9 mouse cellular contexts compared by ENCODE assay signal in genomic region chr15:77359084-77359483, GRCm38 (mm10). TPM values are rescaled to one million over a fixed set of nuclear protein-coding genes. Genes with fewer than 3 reads are reported as not detected.
DNase-seq lines count a peak whose midpoint lies in the region; ATAC-seq and TF ChIP-seq lines count a peak whose summit lies in the region.
"Had no signal": no experiment of that assay in that cellular context is flagged by ENCODE, and none has a peak within 500 bp of the region (broad histone marks: within the 10 kb centered on the region; RNA-seq: fewer than 3 reads in every experiment).

No protein-coding gene starts in this region.

- H3K36me3 ChIP-seq in heart, embryonic 11.5 days (ENCODE audit: control insufficient read depth, insufficient read depth, low read length), result no peaks in the 10 kb centered on the region
- H3K36me3 ChIP-seq in ES-Bruce4 (ENCODE audit: control insufficient read depth, insufficient read depth, low read length, poor library complexity, severe bottlenecking), result no peaks in the 10 kb centered on the region
- no peaks in the 10 kb centered on the region for H3K36me3 ChIP-seq in hindbrain, embryonic 10.5 days
- H3K36me3 ChIP-seq in midbrain, embryonic 11.5 days (ENCODE audit: control insufficient read depth, insufficient read depth, low read length), result no peaks in the 10 kb centered on the region
- no peaks in the 10 kb centered on the region for H3K36me3 ChIP-seq in thymus, adult 2 months (ENCODE audit: control insufficient read depth, insufficient read depth, low read length)

- no peak for DNase-seq in heart, adult 18-20 months
- no peak for DNase-seq in hindbrain, embryonic 10.5 days (ENCODE audit: low spot score)
- DNase-seq in midbrain, embryonic 11.5 days (ENCODE audit: low spot score, missing footprints), result no peak
- no peak for DNase-seq in thymus, postnatal 4 days
- DNase-seq in ovary, adult 18-20 months (ENCODE audit: low spot score), result no peak
- no peak for DNase-seq in thymus, adult 2 months

- no peak for TF ChIP-seq POLR2A in ES-Bruce4 (IDR thresholded peaks at IDR 0.05; ENCODE audit: insufficient read depth, low read length)
- no peak for TF ChIP-seq POLR2A in thymus, adult 2 months (IDR thresholded peaks at IDR 0.05; ENCODE audit: control insufficient read depth, extremely low read depth, insufficient read depth, low read length, poor library complexity)

- H3K27ac ChIP-seq in heart, embryonic 11.5 days (ENCODE audit: low read depth, low read length), result no peak overlapping the region
- peak overlapping the region; percentile 80 for H3K27ac ChIP-seq in ES-Bruce4 (ENCODE audit: insufficient read depth, low read length)
- H3K27ac ChIP-seq in hindbrain, embryonic 10.5 days, result peak overlapping the region; percentile 91
- peak overlapping the region; percentile 10; the same call in 1 of the 2 replicates for H3K27ac ChIP-seq in midbrain, embryonic 11.5 days (ENCODE audit: low read depth, low read length)
- H3K27ac ChIP-seq in thymus, adult 2 months (ENCODE audit: control insufficient read depth, insufficient read depth, low read length), result no peak overlapping the region

- no peaks in the 10 kb centered on the region for H3K9me3 ChIP-seq in heart, embryonic 11.5 days (replicated peaks; ENCODE audit: control insufficient read depth, low read length)
- no peaks in the 10 kb centered on the region for H3K9me3 ChIP-seq in ES-Bruce4 (replicated peaks; ENCODE audit: control insufficient read depth, insufficient read depth, low read length, poor library complexity, severe bottlenecking)
- H3K9me3 ChIP-seq in hindbrain, embryonic 10.5 days, result no peaks in the 10 kb centered on the region
- no peaks in the 10 kb centered on the region for H3K9me3 ChIP-seq in midbrain, embryonic 11.5 days (ENCODE audit: control insufficient read depth, low read length)

- peak overlapping the region; percentile 25 for H3K4me3 ChIP-seq in heart, embryonic 11.5 days (ENCODE audit: low read depth, low read length)
- H3K4me3 ChIP-seq in ES-Bruce4 (ENCODE audit: low read depth, low read length), result peak overlapping the region; percentile 53
- H3K4me3 ChIP-seq in hindbrain, embryonic 10.5 days, result peak overlapping the region; percentile 45
- peak overlapping the region; percentile 26 for H3K4me3 ChIP-seq in midbrain, embryonic 11.5 days (ENCODE audit: low read depth, low read length)
- no peak overlapping the region for H3K4me3 ChIP-seq in thymus, adult 2 months (ENCODE audit: control insufficient read depth, insufficient read depth, low read length)

- H3K4me1 ChIP-seq in heart, embryonic 11.5 days (ENCODE audit: control insufficient read depth, insufficient read depth, low read length), result peaks cover 28% of the 10 kb centered on the region
- peaks cover 19% of the 10 kb centered on the region for H3K4me1 ChIP-seq in ES-Bruce4 (ENCODE audit: control insufficient read depth, insufficient read depth, low read length)
- peaks cover 77% of the 10 kb centered on the region for H3K4me1 ChIP-seq in hindbrain, embryonic 10.5 days (replicated peaks)
- peaks cover 41% of the 10 kb centered on the region for H3K4me1 ChIP-seq in midbrain, embryonic 11.5 days (ENCODE audit: control insufficient read depth, insufficient read depth, low read length)
- no peaks in the 10 kb centered on the region for H3K4me1 ChIP-seq in thymus, adult 2 months (replicated peaks; ENCODE audit: control insufficient read depth, insufficient read depth, low read length)

- no peaks in the 10 kb centered on the region for H3K27me3 ChIP-seq in heart, embryonic 11.5 days (ENCODE audit: control insufficient read depth, insufficient read depth, low read length)
- H3K27me3 ChIP-seq in ES-Bruce4 (ENCODE audit: control insufficient read depth, insufficient read depth, low read length, poor library complexity, severe bottlenecking), result no peaks in the 10 kb centered on the region
- no peaks in the 10 kb centered on the region for H3K27me3 ChIP-seq in hindbrain, embryonic 10.5 days (ENCODE audit: insufficient read depth, poor library complexity, severe bottlenecking)
- H3K27me3 ChIP-seq in midbrain, embryonic 11.5 days (ENCODE audit: control insufficient read depth, insufficient read depth, low read length), result no peaks in the 10 kb centered on the region
- H3K27me3 ChIP-seq in thymus, adult 2 months (ENCODE audit: control insufficient read depth, insufficient read depth, low read length), result no peaks in the 10 kb centered on the region

- WGBS in heart, embryonic 11.5 days (ENCODE audit: insufficient replicate concordance), result 31% methylated on average over 6 of the region's 6 CpGs
- WGBS in hindbrain, embryonic 10.5 days, result 6% methylated on average over 6 of the region's 6 CpGs
- 7% methylated on average over 6 of the region's 6 CpGs for WGBS in midbrain, embryonic 11.5 days
- 62% methylated on average over 6 of the region's 6 CpGs for WGBS in thymus, adult 2 months

- H3K4me2 ChIP-seq in heart, embryonic 11.5 days, result peak overlapping the region; percentile 64
- H3K4me2 ChIP-seq in midbrain, embryonic 11.5 days, result peak overlapping the region; percentile 53

- no peak for TF ChIP-seq EP300 in ES-Bruce4 (IDR thresholded peaks at IDR 0.05; ENCODE audit: insufficient read depth, low read depth, low read length)

- ATAC-seq in heart, embryonic 11.5 days (replicated peaks; ENCODE audit: insufficient number of reproducible peaks, low FRiP score, low TSS enrichment), result no peak
- ATAC-seq in midbrain, embryonic 11.5 days (ENCODE audit: low FRiP score), result peak; percentile 31

- H3K9ac ChIP-seq in heart, embryonic 11.5 days (ENCODE audit: low read depth, low read length), result peak overlapping the region; percentile 58
- H3K9ac ChIP-seq in ES-Bruce4 (ENCODE audit: low read depth, poor library complexity, severe bottlenecking), result no peak overlapping the region
- H3K9ac ChIP-seq in midbrain, embryonic 11.5 days (ENCODE audit: low read length), result peak overlapping the region; percentile 79

- no peak for TF ChIP-seq CTCF in ES-Bruce4 (IDR thresholded peaks at IDR 0.05; ENCODE audit: low read depth, low read length)
- no peak for TF ChIP-seq CTCF in thymus, adult 2 months (IDR thresholded peaks at IDR 0.05; ENCODE audit: borderline replicate concordance, control insufficient read depth, extremely low read depth, insufficient read depth, low read length, poor library complexity)

RNA-seq across cellular contexts. Expression of gene Apol7a, which starts 39.8 kb away (rescaled TPM):
- 0.13 TPM in 1 of 2 replicates, not detected in the other for polyA plus RNA-seq in heart, embryonic 11.5 days (2014; fragmentation: Nextera tagmentation; extraction: Ambion mirVana)
- total RNA-seq in heart, adult 18-20 months (2021), result under 1 TPM in 1 of 2 experiments, not detected in 1; 0.13 TPM
- polyA plus RNA-seq in ES-Bruce4 (2011; ENCODE audit: insufficient read depth, insufficient read length, low read depth, missing spikeins), result not detected in 2 replicates
- not detected in 2 replicates for polyA plus RNA-seq in hindbrain, embryonic 10.5 days (2016; fragmentation: Nextera tagmentation; extraction: Ambion mirVana)
- polyA plus RNA-seq in midbrain, embryonic 11.5 days (2014; fragmentation: Nextera tagmentation; extraction: Ambion mirVana), result not detected in 2 replicates
- polyA plus RNA-seq in thymus, adult 2 months (2012; rRNA removed), result 0.19 and 0.20 TPM in 2 replicates

RNA-seq across cellular contexts. Expression of gene Apol9a, which starts 51.9 kb away (rescaled TPM):
- polyA plus RNA-seq in heart, embryonic 11.5 days (2014; fragmentation: Nextera tagmentation; extraction: Ambion mirVana), result 0.23 and 0.52 TPM in 2 replicates
- under 1 TPM; 0.30 to 0.62 TPM for total RNA-seq in heart, adult 18-20 months (2021)
- polyA plus RNA-seq in ES-Bruce4 (2011; ENCODE audit: insufficient read depth, insufficient read length, low read depth, missing spikeins), result not detected in 2 replicates
- 0.04 TPM in 1 of 2 replicates, not detected in the other for polyA plus RNA-seq in hindbrain, embryonic 10.5 days (2016; fragmentation: Nextera tagmentation; extraction: Ambion mirVana)
- polyA plus RNA-seq in midbrain, embryonic 11.5 days (2014; fragmentation: Nextera tagmentation; extraction: Ambion mirVana), result not detected in 2 replicates
- 2.8 and 5.4 TPM in 2 replicates for polyA plus RNA-seq in thymus, adult 2 months (2012; rRNA removed)
- total RNA-seq: gastrocnemius, adult 18-20 months had no signal

RNA-seq across cellular contexts. Expression of gene Rbfox2, which starts 52.3 kb away (rescaled TPM):
- polyA plus RNA-seq in heart, embryonic 11.5 days (2014; fragmentation: Nextera tagmentation; extraction: Ambion mirVana), result 81.1 and 81.5 TPM in 2 replicates
- total RNA-seq in heart, adult 18-20 months (2021), result 10 to 100 TPM; 86.5 to 90.5 TPM
- 78.1 and 78.3 TPM in 2 replicates for polyA plus RNA-seq in ES-Bruce4 (2011; ENCODE audit: insufficient read depth, insufficient read length, low read depth, missing spikeins)
- 50.6 and 77.8 TPM in 2 replicates for polyA plus RNA-seq in hindbrain, embryonic 10.5 days (2016; fragmentation: Nextera tagmentation; extraction: Ambion mirVana)
- 73.2 and 79.9 TPM in 2 replicates for polyA plus RNA-seq in midbrain, embryonic 11.5 days (2014; fragmentation: Nextera tagmentation; extraction: Ambion mirVana)
- 13.4 and 20.5 TPM in 2 replicates for polyA plus RNA-seq in thymus, adult 2 months (2012; rRNA removed)

Comparison
In these comparisons a context has a peak if more than half of its experiments do, and no peak if none do; other contexts are left out.
1. H3K27ac ChIP-seq: peak in ES-Bruce4 (single experiment), hindbrain, embryonic 10.5 days (single experiment) and midbrain, embryonic 11.5 days (single experiment); none in heart, embryonic 11.5 days (single experiment) and thymus, adult 2 months (single experiment).